Comparison of ENCODE assay signal across 27 mouse cellular contexts in genomic region chr16:86816006-86816405, GRCm38 (mm10).
DNase-seq lines count a peak whose midpoint lies in the region; ATAC-seq lines count a peak whose summit lies in the region.
"Had no signal": no experiment of that assay in that cellular context is flagged by ENCODE, and none has a peak within 500 bp of the region (broad histone marks: within the 10 kb centered on the region; RNA-seq: fewer than 3 reads in every experiment).

No protein-coding gene starts in this region.

- H3K4me2 ChIP-seq in kidney, embryonic 15.5 days, result no peak overlapping the region
- H3K4me2 ChIP-seq: embryonic facial prominence, embryonic 13.5 days; forebrain, embryonic 12.5 days; forebrain, embryonic 15.5 days; heart, embryonic 15.5 days; hindbrain, embryonic 13.5 days had no signal

- peak; percentile 13 for DNase-seq in adrenal gland, postnatal 10 days
- no peak for DNase-seq in adrenal gland, postnatal 25 days
- no peak for DNase-seq in kidney, postnatal 4 days
- DNase-seq in NIH3T3 (ENCODE audit: low read depth), result peak; percentile 87
- no peak for DNase-seq in spleen, adult 12 weeks (ENCODE audit: low spot score)
- DNase-seq: cerebellum, adult 11-12 months; cerebellum, adult 8-10 months; cerebellum, postnatal 10 days; cerebellum, postnatal 36 days; embryo, embryonic 11 days; gastrocnemius, postnatal 25 days; heart, adult 18-20 months; heart, postnatal 10 days; heart, postnatal 36 days had no signal

- no peaks in the 10 kb centered on the region for H3K36me3 ChIP-seq in kidney, embryonic 15.5 days
- H3K36me3 ChIP-seq: embryonic facial prominence, embryonic 10.5 days; embryonic facial prominence, embryonic 13.5 days; forebrain, embryonic 12.5 days; forebrain, embryonic 15.5 days; heart, embryonic 12.5 days; heart, embryonic 15.5 days; hindbrain, embryonic 10.5 days; hindbrain, embryonic 13.5 days had no signal

- WGBS in kidney, embryonic 15.5 days, result 50% methylated on average over 2 of the region's 2 CpGs

- no peak for ATAC-seq in kidney, embryonic 15.5 days (replicated peaks; ENCODE audit: low FRiP score)
- ATAC-seq: activated CD4-positive, CD25-positive, alpha-beta regulatory T cell, adult 4 months; CD4-positive, CD25-positive, alpha-beta regulatory T cell, adult 4 months; forebrain, embryonic 15.5 days; hindbrain, embryonic 16.5 days had no signal

- H3K27me3 ChIP-seq in kidney, embryonic 15.5 days, result no peaks in the 10 kb centered on the region
- H3K27me3 ChIP-seq: embryonic facial prominence, embryonic 13.5 days; forebrain, embryonic 12.5 days; forebrain, embryonic 15.5 days; heart, embryonic 12.5 days; heart, embryonic 15.5 days; hindbrain, embryonic 13.5 days had no signal

- H3K4me3 ChIP-seq in kidney, embryonic 15.5 days (replicated peaks), result no peak overlapping the region
- H3K4me3 ChIP-seq: embryonic facial prominence, embryonic 10.5 days; embryonic facial prominence, embryonic 13.5 days; erythroblast, embryonic 14.5 days; forebrain, embryonic 12.5 days; forebrain, embryonic 15.5 days; heart, embryonic 12.5 days; heart, embryonic 15.5 days; hindbrain, embryonic 10.5 days; hindbrain, embryonic 13.5 days had no signal

- H3K4me1 ChIP-seq in kidney, embryonic 15.5 days, result peaks cover 10% of the 10 kb centered on the region
- H3K4me1 ChIP-seq: forebrain, embryonic 12.5 days; forebrain, embryonic 15.5 days; hindbrain, embryonic 10.5 days; hindbrain, embryonic 13.5 days had no signal

- no peak overlapping the region for H3K9ac ChIP-seq in kidney, embryonic 15.5 days
- H3K9ac ChIP-seq: embryonic facial prominence, embryonic 13.5 days; forebrain, embryonic 12.5 days; forebrain, embryonic 15.5 days; heart, embryonic 12.5 days; heart, embryonic 15.5 days; hindbrain, embryonic 13.5 days had no signal

- H3K9me3 ChIP-seq in kidney, embryonic 15.5 days (replicated peaks), result no peaks in the 10 kb centered on the region
- H3K9me3 ChIP-seq: embryonic facial prominence, embryonic 10.5 days; embryonic facial prominence, embryonic 13.5 days; forebrain, embryonic 12.5 days; forebrain, embryonic 15.5 days; heart, embryonic 12.5 days; heart, embryonic 15.5 days; hindbrain, embryonic 10.5 days; hindbrain, embryonic 13.5 days had no signal

- peak overlapping the region; percentile 66; the same call in 1 of the 2 replicates for H3K27ac ChIP-seq in kidney, embryonic 15.5 days
- H3K27ac ChIP-seq: embryonic facial prominence, embryonic 13.5 days; forebrain, embryonic 12.5 days; heart, embryonic 15.5 days; hindbrain, embryonic 10.5 days; hindbrain, embryonic 13.5 days had no signal

Comparison
In these comparisons a context has a peak if more than half of its experiments do, and no peak if none do; other contexts are left out.
1. DNase-seq: peak in adrenal gland, postnatal 10 days (single experiment) and NIH3T3 (single experiment); none in adrenal gland, postnatal 25 days (single experiment), kidney, postnatal 4 days (0 of 2) and spleen, adult 12 weeks (single experiment).